Mouse (Mus musculus) thymus, postnatal 25 days (tissue): ENCODE data around the gene Olfr173.

Experiments
- DNase-seq: peaks from one replicate; pipeline ENCODE4 v3.0.0; 2022

The Olfr173 gene

GRCm38 (mm10) chr16:58800168-58800567, at the start of gene Olfr173:
Gene Olfr173, minus strand, starts transcription at chr16:58800268.
- no peak for DNase-seq

GRCm38 (mm10) chr16:58826732-58827319, 26.8 kb upstream of the Olfr173 start, which contains the start of gene Olfr175-ps1:
Gene Olfr175-ps1, minus strand, starts transcription at chr16:58826782.
- no peak for DNase-seq

DNA sequence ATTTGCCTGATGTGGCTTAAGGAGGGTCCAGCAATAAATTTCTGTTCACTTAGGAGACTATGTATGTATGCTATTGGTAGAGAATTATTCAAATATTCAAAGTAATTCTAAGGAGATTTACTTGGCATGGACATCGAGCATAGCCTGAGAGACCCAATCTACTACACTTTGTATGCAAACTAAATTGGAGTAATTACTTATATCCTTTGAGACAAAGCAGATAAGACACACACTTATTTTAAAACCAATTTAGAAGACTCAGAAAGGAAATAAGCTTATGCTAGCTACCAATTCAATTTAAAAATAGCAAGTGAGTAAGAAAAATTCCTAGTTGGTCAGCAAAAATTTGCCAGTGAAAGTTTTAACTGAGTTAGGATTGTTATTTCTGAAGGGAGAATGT, 37.0 kb downstream of the Olfr173 start, which contains the start of gene Olfr172:
TSS of gene Olfr172 (minus strand) at position 101 of the 400 bp plus-strand sequence.
- DNase-seq: no peak

GRCm38 (mm10) chr16:58756191-58756590, 43.9 kb downstream of the Olfr173 start:
- DNase-seq: no peak

- DNase-seq: no peak
Observed at GRCm38 (mm10) chr16:58751314-58751713, 48.8 kb downstream of the Olfr173 start.

DNA sequence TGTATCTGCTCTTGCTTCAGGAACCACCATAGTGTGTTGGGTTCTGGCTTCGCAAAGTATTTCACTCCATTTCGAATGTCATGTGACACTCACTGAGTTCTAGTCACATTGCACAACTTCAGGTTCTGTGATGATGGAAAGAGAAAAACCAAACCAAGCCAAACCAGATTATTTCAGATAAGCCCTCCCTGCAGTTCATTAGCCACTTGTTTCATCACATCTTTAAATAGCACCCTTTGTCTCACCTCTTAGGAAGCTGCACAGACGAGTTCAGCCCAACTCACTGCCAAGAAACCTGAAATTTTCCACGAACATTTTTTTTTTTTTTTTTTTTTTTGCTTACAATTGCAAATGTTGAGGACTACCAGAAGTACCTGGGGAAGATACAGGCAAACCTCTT, 53.4 kb downstream of the Olfr173 start:
- no peak for DNase-seq
